Mouse (Mus musculus) hindbrain, embryonic 11.5 days (tissue): ENCODE data around the gene Myocd. TPM values are rescaled to one million over a fixed set of nuclear protein-coding genes. Genes with fewer than 3 reads are reported as not detected.

ENCODE experiments used
- ATAC-seq: fragments of 200-750 bp; cut with Nextera tagmentation; 2 replicates; pipeline ENCODE4 v1.8.0; 2017; ENCODE audit warnings: mild to moderate bottlenecking, moderate TSS enrichment, moderate library complexity; ENCODE audit not compliant: low FRiP score
- DNase-seq: peaks from one replicate; pipeline ENCODE4 v3.0.0-alpha.2; 2015; ENCODE audit warnings: low spot score
- H3K27ac ChIP-seq: fragments of 300-500 bp; sonication (generic); 2 replicates; pipeline ENCODE4 v1.5.1; 2014; ENCODE audit warnings: mild to moderate bottlenecking, low read depth, low read length
- H3K27me3 ChIP-seq: fragments of 300-500 bp; sonication (generic); 2 replicates; pipeline ENCODE4 v1.6.1; 2014; ENCODE audit warnings: mild to moderate bottlenecking, low read length, moderate library complexity, mixed read lengths; ENCODE audit not compliant: control insufficient read depth, insufficient read depth
- H3K36me3 ChIP-seq: fragments of 300-500 bp; sonication (generic); 2 replicates; pipeline ENCODE4 v1.6.1; 2014; ENCODE audit warnings: mild to moderate bottlenecking, low read length, moderate library complexity, mixed read lengths; ENCODE audit not compliant: control insufficient read depth, insufficient read depth
- H3K4me1 ChIP-seq: fragments of 300-500 bp; sonication (generic); replicated peaks from 2 replicates; pipeline ENCODE4 v1.6.1; 2014; ENCODE audit warnings: low read length, mixed read lengths; ENCODE audit not compliant: control insufficient read depth, insufficient read depth
- H3K4me2 ChIP-seq: fragments of 300-500 bp; sonication (generic); replicated peaks from 2 replicates; pipeline ENCODE4 v1.6.1; 2014; ENCODE audit warnings: mild to moderate bottlenecking, low read depth, low read length
- H3K4me3 ChIP-seq: fragments of 300-500 bp; sonication (generic); 2 replicates; pipeline ENCODE4 v1.5.1; 2014; ENCODE audit warnings: low read depth, low read length
- H3K9ac ChIP-seq: fragments of 300-500 bp; sonication (generic); 2 replicates; pipeline ENCODE4 v1.6.1; 2014; ENCODE audit warnings: low read depth, low read length
- H3K9me3 ChIP-seq: fragments of 300-500 bp; sonication (generic); 2 replicates; pipeline ENCODE4 v1.6.1; 2016; ENCODE audit warnings: low read length; ENCODE audit not compliant: control insufficient read depth
- WGBS: fragments of 180-500 bp; shearing (Covaris S2); extraction: QIAGEN DNeasy Blood & Tissue Kit; methylation state at CpG from one replicate; pipeline ENCODE4 v1.1.7; 2014; 5-methylcytosine and 5-hydroxymethylcytosine counted together
- polyA plus RNA-seq: library from polyadenylated mRNA; unstranded; fragments of >200 nt; fragmentation: Nextera tagmentation; extraction: Ambion mirVana; gene quantifications from 2 replicates; pipeline ENCODE4 v1.2.1, GENCODE M21; 2014

The Myocd gene
- polyA plus RNA-seq, 1 experiment from 2014 or later, result 1.2 TPM

DNA sequence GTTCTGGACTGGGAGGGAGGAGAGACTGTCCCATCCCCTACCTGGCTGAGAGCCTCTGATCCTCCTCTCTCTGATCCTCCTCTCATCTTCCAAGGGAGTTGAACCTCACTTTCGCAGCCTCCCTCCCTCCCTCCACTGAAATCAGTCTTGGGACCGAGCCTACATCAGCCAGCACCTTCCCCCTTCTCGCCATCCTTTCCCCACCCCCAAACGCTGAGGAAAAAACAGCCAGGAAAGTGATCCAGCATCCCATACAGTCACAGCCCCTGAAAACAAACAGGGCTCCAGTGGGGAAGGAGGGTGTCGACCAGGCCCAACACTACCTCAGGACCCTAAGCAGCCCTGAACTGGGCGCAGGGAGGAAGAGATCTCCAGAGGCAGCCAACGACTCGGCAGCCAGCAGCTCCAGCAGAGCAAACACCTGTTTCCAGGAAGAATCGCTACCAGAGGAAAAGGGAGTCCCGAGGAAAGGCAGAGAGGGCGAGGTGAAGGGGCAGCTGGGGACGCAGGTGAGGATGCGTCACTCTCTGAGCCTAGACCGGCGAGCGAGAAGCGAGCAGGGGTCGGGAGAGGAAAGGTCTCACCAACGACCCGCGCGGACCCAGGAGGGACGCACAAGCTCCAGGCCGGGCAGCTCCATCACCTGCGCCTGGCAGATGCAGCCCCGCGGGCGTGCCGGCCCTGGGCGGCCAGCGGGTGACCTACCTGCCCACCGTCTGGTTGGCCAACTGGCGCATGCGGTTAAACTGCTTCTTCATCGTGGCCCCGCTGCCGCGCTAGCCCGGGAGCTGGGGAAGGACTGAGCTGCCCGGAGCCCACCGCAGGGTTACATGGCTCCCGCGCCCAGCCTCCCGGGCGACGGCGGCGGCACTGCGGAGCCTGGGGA, 107.7 kb downstream of the Myocd start:
- WGBS, result 1% methylated on average over 48 of the region's 49 CpGs
- ATAC-seq (peak; percentile 82), DNase-seq (peak; percentile 54)
- H3K9me3 ChIP-seq, result no peaks in the 10 kb centered on the region
- H3K9ac ChIP-seq, result peak overlapping the region; percentile 83
- H3K4me1 ChIP-seq, result no peaks in the 10 kb centered on the region; the same call in 1 of the 2 replicates
- peak overlapping the region; percentile 47; the same call in 1 of the 2 replicates for H3K27ac ChIP-seq
- peak overlapping the region; percentile 70 for H3K4me2 ChIP-seq
- H3K4me3 ChIP-seq, result peak overlapping the region; percentile 81
- peaks cover 4% of the 10 kb centered on the region; the same call in 1 of the 2 replicates for H3K27me3 ChIP-seq
- no peaks in the 10 kb centered on the region for H3K36me3 ChIP-seq

DNA sequence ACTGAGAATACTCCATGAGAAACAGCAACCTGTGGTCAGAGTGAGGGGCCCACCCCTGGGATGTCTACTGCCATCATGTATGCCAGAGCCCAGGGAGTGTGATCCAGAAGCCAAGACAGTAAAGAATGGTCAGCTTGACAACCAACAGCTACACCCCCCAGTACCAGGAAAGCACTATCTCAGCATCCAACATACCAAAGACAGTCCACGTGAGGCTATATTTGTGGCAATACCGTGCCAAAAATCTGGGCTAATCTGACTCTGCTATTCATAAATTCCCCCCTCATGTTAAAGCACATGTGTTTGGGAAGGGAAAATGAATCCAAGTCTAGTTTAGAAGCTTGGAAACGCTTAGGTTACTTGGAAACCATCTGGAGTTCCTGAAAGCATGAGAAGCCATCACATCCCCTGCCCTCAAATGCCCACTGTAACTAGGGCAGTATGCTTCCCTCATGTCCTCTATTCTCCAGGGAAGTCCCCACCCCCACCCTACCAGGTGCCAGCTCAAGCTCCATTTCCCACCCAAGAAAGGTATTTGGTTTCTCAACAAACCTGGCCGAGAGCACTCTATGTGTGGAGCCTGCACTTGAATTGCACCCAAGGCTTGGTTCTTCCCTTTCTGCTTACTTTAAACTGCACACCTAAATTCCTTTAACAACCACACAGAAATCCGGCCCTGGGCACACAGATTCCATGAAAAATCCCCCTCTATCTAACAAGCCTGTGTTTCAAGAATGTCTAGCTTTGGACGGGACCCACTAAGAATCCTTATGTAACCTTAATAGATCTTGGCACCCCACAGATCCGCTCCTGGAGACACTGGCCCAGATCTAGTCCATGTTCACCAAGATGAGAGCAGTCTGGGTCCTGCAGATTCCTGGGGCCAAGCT, 108.6 kb downstream of the Myocd start:
- no peak for DNase-seq

DNA sequence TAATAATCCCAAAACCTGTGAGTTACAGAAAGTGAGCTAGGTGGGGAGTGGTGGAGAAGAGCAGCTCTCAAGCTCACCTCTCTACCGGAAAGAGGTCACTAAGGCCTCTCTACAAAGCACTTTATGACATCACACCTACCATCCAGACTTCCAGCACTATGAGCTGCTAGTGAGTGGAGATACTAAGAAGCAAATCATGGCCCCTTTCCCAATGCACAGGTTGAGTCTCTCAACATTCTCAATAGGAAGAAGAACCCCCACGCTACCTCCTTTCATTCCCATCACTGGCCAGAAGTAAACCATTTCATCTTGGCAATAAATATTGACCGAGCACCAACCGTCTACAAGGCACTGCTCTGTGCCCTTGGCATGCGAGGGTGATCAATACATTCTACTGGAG, 110.0 kb downstream of the Myocd start, which contains the start of gene 1700086D15Rik:
Gene 1700086D15Rik (minus strand): TSS at position 101 of the 400 bp plus-strand sequence.
- Histone ChIP-seq H3K27ac (no peak within 1 kb of the TSS), H3K4me2 (no peak within 1 kb of the TSS), H3K4me1 (no peaks in the 10 kb centered on the region; the same call in 1 of the 2 replicates), H3K9me3 (no peaks in the 10 kb centered on the region), H3K4me3 (no peak within 1 kb of the TSS), H3K27me3 (peaks cover 4% of the 10 kb centered on the region; the same call in 1 of the 2 replicates), H3K36me3 (no peaks in the 10 kb centered on the region), H3K9ac (no peak within 1 kb of the TSS)
- DNase-seq (no peak), ATAC-seq (no peak)
- WGBS, result 93% methylated on average over 5 of the region's 5 CpGs

More for the DNA sequence above, 108.6 kb downstream of the Myocd start:
- no peak overlapping the region for H3K27ac ChIP-seq
- H3K9me3 ChIP-seq, result no peaks in the 10 kb centered on the region
- no peak overlapping the region for H3K4me3 ChIP-seq
- H3K9ac ChIP-seq, result no peak overlapping the region; the same call in 1 of the 2 replicates
- 66% methylated on average over 7 of the region's 7 CpGs for WGBS
- no peaks in the 10 kb centered on the region; the same call in 1 of the 2 replicates for H3K4me1 ChIP-seq
- no peak for ATAC-seq
- peaks cover 4% of the 10 kb centered on the region; the same call in 1 of the 2 replicates for H3K27me3 ChIP-seq
- H3K36me3 ChIP-seq, result no peaks in the 10 kb centered on the region
- peak overlapping the region; percentile 70; the same call in 1 of the 2 replicates for H3K4me2 ChIP-seq

DNA sequence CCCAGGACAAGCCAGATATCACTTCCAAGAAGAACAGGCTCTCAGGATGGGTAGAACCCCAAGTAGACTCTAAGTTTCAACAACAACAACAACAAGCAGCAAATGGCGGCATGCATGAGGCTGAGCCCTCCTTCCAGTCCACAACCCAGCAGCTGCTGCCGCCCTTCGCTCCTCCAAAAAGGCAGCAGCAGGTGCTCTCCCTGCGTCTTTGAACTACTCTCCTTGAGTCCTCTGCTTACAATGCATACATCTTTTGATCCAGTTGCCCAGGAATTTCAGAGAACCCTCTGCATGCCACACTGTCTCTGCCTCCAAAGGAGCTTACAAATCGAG, 111.2 kb downstream of the Myocd start:
- H3K27ac ChIP-seq, result no peak overlapping the region
- H3K9me3 ChIP-seq, result no peaks in the 10 kb centered on the region
- no peaks in the 10 kb centered on the region; the same call in 1 of the 2 replicates for H3K4me1 ChIP-seq
- H3K4me2 ChIP-seq, result no peak overlapping the region
- DNase-seq (no peak), ATAC-seq (no peak)
- no peaks in the 10 kb centered on the region for H3K36me3 ChIP-seq
- peaks cover 4% of the 10 kb centered on the region; the same call in 1 of the 2 replicates for H3K27me3 ChIP-seq
- no peak overlapping the region for H3K9ac ChIP-seq
- 90% methylated on average over 5 of the region's 5 CpGs for WGBS
- H3K4me3 ChIP-seq, result no peak overlapping the region

GRCm38 (mm10) chr11:65157966-65158657, 111.7 kb downstream of the Myocd start:
- Histone ChIP-seq H3K9ac (no peak overlapping the region), H3K27ac (no peak overlapping the region), H3K4me3 (no peak overlapping the region), H3K36me3 (no peaks in the 10 kb centered on the region), H3K4me1 (no peaks in the 10 kb centered on the region; the same call in 1 of the 2 replicates), H3K27me3 (peaks cover 4% of the 10 kb centered on the region; the same call in 1 of the 2 replicates), H3K4me2 (no peak overlapping the region), H3K9me3 (no peaks in the 10 kb centered on the region)
- no peak for ATAC-seq
- DNase-seq, result no peak
- WGBS, result 94% methylated on average over 20 of the region's 20 CpGs

DNA sequence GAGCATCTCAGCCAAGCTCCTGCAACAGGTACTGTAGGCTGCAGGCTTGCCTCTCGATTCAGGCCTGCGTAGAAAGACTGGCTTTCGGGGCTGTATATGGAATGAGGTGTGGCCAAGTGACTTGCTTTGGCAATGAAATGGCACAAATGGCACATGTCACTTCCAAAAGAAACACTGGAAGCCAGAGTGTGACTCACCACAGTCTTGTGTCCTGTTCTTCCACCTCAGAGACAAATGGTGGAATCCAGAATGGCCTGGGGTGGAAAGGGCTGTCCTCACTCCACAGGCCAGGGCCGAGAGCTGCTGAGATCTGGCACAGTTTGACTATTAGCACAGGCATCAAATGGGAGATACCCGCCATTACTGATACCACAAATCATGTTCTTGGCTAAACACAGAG, 116.8 kb downstream of the Myocd start:
- ATAC-seq (no peak), DNase-seq (no peak)
- 93% methylated on average over 5 of the region's 5 CpGs for WGBS
- no peak overlapping the region for H3K9ac ChIP-seq
- H3K4me1 ChIP-seq, result no peaks in the 10 kb centered on the region
- H3K27me3 ChIP-seq, result no peaks in the 10 kb centered on the region
- H3K4me3 ChIP-seq, result no peak overlapping the region
- H3K27ac ChIP-seq, result no peak overlapping the region
- no peak overlapping the region for H3K4me2 ChIP-seq
- H3K36me3 ChIP-seq, result no peaks in the 10 kb centered on the region
- H3K9me3 ChIP-seq, result no peaks in the 10 kb centered on the region

DNA sequence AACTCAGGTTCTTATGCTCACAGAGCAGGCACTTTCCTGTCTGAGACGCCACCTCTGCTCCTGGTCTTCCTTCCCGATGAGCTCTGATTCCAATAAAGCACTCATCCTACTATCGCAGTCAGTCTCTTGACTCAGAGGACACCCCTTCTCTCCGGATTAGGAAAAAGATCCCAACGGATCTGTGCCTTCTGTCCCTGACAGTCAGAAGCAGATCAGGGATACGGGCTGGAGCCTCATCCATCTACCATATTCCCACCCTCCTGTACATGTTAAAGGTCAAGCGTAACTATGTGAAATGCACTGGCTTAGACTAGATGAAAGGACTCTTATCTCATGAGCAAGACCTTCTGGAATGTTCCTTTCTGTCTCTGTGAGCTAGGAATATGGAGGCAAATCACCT, 121.3 kb downstream of the Myocd start:
- 77% methylated on average over 7 of the region's 7 CpGs for WGBS
- no peaks in the 10 kb centered on the region for H3K4me1 ChIP-seq

DNA sequence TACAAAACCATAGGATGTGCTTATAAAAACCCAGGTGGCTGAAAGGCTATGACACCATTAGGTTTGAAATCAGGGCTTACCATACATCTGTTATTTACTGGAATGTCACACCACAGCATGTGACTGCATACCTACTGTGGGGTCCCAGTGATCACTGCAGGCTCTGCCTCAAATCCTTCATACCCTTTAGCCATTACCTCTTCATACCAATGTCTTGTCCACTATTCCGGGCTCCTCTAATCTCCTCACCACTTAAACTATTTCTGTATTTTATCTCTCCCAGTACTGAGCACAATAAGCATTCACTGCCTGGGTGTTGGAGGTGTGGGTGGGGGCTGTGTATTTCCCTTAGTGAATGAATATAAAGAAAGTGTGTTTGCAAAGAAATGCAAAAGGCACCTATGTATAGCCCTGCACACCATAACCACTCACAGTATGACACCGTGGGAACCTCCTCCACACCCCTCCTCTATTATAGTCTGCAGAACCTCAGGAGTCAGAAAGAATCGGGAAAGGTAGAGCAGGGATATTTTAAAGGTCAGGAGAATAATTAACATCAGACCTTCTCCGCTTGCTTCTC, 126.9 kb downstream of the Myocd start:
- 69% methylated on average over 4 of the region's 4 CpGs for WGBS

More for the DNA sequence above, 121.3 kb downstream of the Myocd start:
- no peak overlapping the region for H3K27ac ChIP-seq
- H3K9me3 ChIP-seq, result no peaks in the 10 kb centered on the region
- DNase-seq, result no peak
- no peak overlapping the region for H3K4me2 ChIP-seq
- no peak overlapping the region for H3K4me3 ChIP-seq
- no peaks in the 10 kb centered on the region for H3K36me3 ChIP-seq
- H3K27me3 ChIP-seq, result no peaks in the 10 kb centered on the region
- no peak for ATAC-seq
- H3K9ac ChIP-seq, result no peak overlapping the region

More for the DNA sequence above, 126.9 kb downstream of the Myocd start:
- Histone ChIP-seq H3K27me3 (no peaks in the 10 kb centered on the region), H3K36me3 (no peaks in the 10 kb centered on the region), H3K4me1 (no peaks in the 10 kb centered on the region), H3K9ac (no peak overlapping the region), H3K4me2 (no peak overlapping the region), H3K27ac (no peak overlapping the region), H3K9me3 (no peaks in the 10 kb centered on the region), H3K4me3 (no peak overlapping the region)
- ATAC-seq (no peak), DNase-seq (no peak)
